In the genomic region with DNA sequence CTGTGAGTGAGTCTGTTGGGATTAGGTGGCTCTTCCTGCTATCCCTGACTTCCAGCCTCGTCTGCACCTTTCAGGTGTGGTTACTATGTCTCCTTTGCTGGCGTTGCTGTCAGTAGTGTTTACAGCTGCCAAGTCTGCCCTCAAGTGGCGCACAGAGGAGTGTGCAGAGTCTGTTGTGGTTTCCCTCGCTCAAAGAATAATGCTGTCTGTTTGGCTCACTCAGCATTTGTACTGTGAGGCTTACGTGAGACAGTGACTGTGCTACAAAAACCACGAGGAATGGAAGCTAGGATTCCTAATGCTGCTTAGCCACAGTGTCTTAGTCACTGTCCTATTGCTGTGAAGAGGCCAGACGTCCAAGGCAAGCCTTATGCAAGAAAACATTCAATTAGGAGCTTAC, we compare ENCODE assay signal across 10 mouse cellular contexts. TPM values are rescaled to one million over a fixed set of nuclear protein-coding genes. Genes with fewer than 3 reads are reported as not detected.
DNase-seq lines count a peak whose midpoint lies in the region; ATAC-seq and TF ChIP-seq lines count a peak whose summit lies in the region.
"Had no signal": no experiment of that assay in that cellular context is flagged by ENCODE, and none has a peak within 500 bp of the region (broad histone marks: within the 10 kb centered on the region; RNA-seq: fewer than 3 reads in every experiment).

No protein-coding gene starts in this region.

- H3K27ac ChIP-seq in left cerebral cortex, adult 2 months, result no peak overlapping the region
- H3K27ac ChIP-seq: lung, embryonic 15.5 days; stomach, embryonic 15.5 days had no signal

- peak; percentile 50 for TF ChIP-seq CTCF in left cerebral cortex, adult 2 months (IDR thresholded peaks at IDR 0.05)

- intact Hi-C loops in left cerebral cortex, adult 2 months (cut with DNase I), result no loop called here

- peak in 1 of 2 experiments; percentile 24 for DNase-seq in left cerebral cortex, adult 2 months (ENCODE audit: extremely low spot score in 1 of 2, low spot score in 2 of 2)
- DNase-seq in left cerebral cortex, adult 11 months (ENCODE audit: low spot score), result no peak
- DNase-seq in ES-CJ7 (ENCODE audit: low read depth, low spot score), result peak; percentile 67
- DNase-seq in naive thymus-derived CD4-positive, alpha-beta T cell, adult 2 months (ENCODE audit: low read depth), result peak; percentile 78
- DNase-seq in layer of hippocampus, postnatal 25 days (ENCODE audit: extremely low spot score in 1 of 2, low spot score in 1 of 2), result no peak
- no peak for DNase-seq in neural tube, embryonic 10.5 days (ENCODE audit: extremely low spot score, low spot score)
- no peak for DNase-seq in gastrocnemius, postnatal 4 days (ENCODE audit: low spot score in 2 of 2)

- ATAC-seq in hematopoietic stem cell, adult 5-6 weeks (replicated peaks in 1 of 2; ENCODE audit: insufficient read depth in 1 of 2, low FRiP score in 2 of 2, low TSS enrichment in 1 of 2, low read depth in 1 of 2, poor library complexity in 2 of 2, severe bottlenecking in 2 of 2), result peak; percentile 68 to 78; a peak in 3 of 4 replicates

- H3K4me3 ChIP-seq in left cerebral cortex, adult 2 months, result no peak overlapping the region
- H3K4me3 ChIP-seq: lung, embryonic 15.5 days; stomach, embryonic 15.5 days had no signal

RNA-seq across cellular contexts. Expression of gene Haspin, which starts 7.1 kb away (rescaled TPM):
- under 1 TPM in 1 of 2 experiments, not detected in 1; 0.19 TPM for total RNA-seq in left cerebral cortex, adult 2 months (2021)
- 12.2 and 13.6 TPM in 2 replicates for total RNA-seq in hematopoietic stem cell, adult 5-6 weeks (2017)
- under 1 TPM; 0.30 to 0.33 TPM for total RNA-seq in layer of hippocampus, postnatal 25 days (2021)
- total RNA-seq in gastrocnemius, postnatal 4 days (2021), result 1 to 10 TPM; 2.9 to 3.0 TPM

RNA-seq across cellular contexts. Expression of gene P2rx5, which starts 29.2 kb away (rescaled TPM):
- 1 to 10 TPM in 1 of 2 experiments, under 1 TPM in 1; 0.70 to 1.1 TPM for total RNA-seq in left cerebral cortex, adult 2 months (2021)
- not detected in 2 replicates for total RNA-seq in hematopoietic stem cell, adult 5-6 weeks (2017)
- total RNA-seq in layer of hippocampus, postnatal 25 days (2021), result 1 to 10 TPM; 2.5 to 2.6 TPM
- total RNA-seq in gastrocnemius, postnatal 4 days (2021), result 1 to 10 TPM; 6.2 to 7.1 TPM

RNA-seq across cellular contexts. Expression of gene Itgae, which starts 40.6 kb away (rescaled TPM):
- total RNA-seq in left cerebral cortex, adult 2 months (2021), result not detected
- total RNA-seq in hematopoietic stem cell, adult 5-6 weeks (2017), result 0.13 and 0.30 TPM in 2 replicates
- total RNA-seq in layer of hippocampus, postnatal 25 days (2021), result under 1 TPM; 0.12 to 0.15 TPM
- under 1 TPM; 0.07 to 0.16 TPM for total RNA-seq in gastrocnemius, postnatal 4 days (2021)

RNA-seq across cellular contexts. Expression of gene Emc6, which starts 45.8 kb away (rescaled TPM):
- total RNA-seq in left cerebral cortex, adult 2 months (2021), result 10 to 100 TPM; 54.6 to 55.2 TPM
- total RNA-seq in hematopoietic stem cell, adult 5-6 weeks (2017), result 40.5 and 44.5 TPM in 2 replicates
- total RNA-seq in layer of hippocampus, postnatal 25 days (2021), result 10 to 100 TPM; 51.3 to 65.6 TPM
- 10 to 100 TPM; 60.1 to 67.3 TPM for total RNA-seq in gastrocnemius, postnatal 4 days (2021)

RNA-seq across cellular contexts. Expression of gene Tax1bp3, which starts 45.9 kb away (rescaled TPM):
- total RNA-seq in left cerebral cortex, adult 2 months (2021), result 1 to 10 TPM; 9.4 to 9.6 TPM
- 5.3 and 9.7 TPM in 2 replicates for total RNA-seq in hematopoietic stem cell, adult 5-6 weeks (2017)
- 10 to 100 TPM; 11.6 to 13.3 TPM for total RNA-seq in layer of hippocampus, postnatal 25 days (2021)
- 10 to 100 TPM; 52.8 to 57.5 TPM for total RNA-seq in gastrocnemius, postnatal 4 days (2021)

Comparison
In these comparisons a context has a peak if more than half of its experiments do, and no peak if none do; other contexts are left out.
1. DNase-seq: peak in ES-CJ7 (single experiment) and naive thymus-derived CD4-positive, alpha-beta T cell, adult 2 months (single experiment); none in left cerebral cortex, adult 11 months (single experiment), layer of hippocampus, postnatal 25 days (0 of 2), neural tube, embryonic 10.5 days (single experiment) and gastrocnemius, postnatal 4 days (0 of 2).